Mouse (Mus musculus): ENCODE data around the gene Sephs1.
"Not testable (repeated sequence)": the region's sequence is repeated elsewhere in the genome, so short reads cannot be mapped to it uniquely, and the experiment has no call there.

The Sephs1 gene

DNA sequence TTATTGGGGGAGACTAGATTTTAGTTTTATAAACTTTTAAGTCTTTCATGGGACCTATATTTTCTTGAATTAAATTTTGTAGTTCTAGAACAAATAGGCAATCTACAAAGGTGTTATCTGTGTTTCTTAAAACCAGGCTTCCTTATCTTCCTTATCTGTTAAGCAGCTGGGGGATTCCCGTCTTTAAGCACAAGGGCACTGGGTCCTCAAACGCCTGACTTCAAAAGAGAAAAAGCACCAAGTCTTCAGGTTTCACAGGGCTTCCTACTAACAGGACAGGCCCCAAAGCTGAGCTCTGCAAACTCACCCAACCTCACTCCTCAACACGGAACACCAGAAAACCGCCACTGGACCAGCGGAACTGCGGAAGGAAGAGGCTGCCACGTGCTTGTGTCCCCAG is 26.6 kb downstream of the Sephs1 start:
- no peak for DNase-seq (ENCODE audit: low spot score in 2 of 2)

GRCm38 (mm10) chr2:4908771-4909315 is 27.5 kb downstream of the Sephs1 start:
- DNase-seq (ENCODE audit: low spot score in 2 of 2), result no peak

DNA sequence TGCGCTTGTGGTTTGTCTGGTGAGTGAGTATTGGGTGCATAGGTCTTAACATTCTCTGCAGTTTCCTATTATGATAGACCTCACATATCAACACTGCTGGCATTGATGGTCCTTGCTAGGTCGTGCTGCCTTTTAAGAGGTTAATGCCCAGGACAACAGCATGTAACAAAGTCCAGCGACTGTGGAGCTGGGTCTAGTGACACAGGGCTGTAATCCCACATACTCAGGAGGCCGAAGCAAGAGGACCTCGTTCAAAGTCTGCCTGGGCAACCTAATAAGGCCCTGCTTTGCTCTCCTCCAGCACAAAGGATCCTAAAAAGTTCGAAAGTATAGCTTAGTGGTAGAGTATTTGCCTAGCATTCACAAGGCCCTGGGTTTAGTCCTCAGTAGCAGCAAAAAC is 28.5 kb downstream of the Sephs1 start:
- no peak for DNase-seq (ENCODE audit: low spot score in 2 of 2)

GRCm38 (mm10) chr2:4910521-4910920 is 29.2 kb downstream of the Sephs1 start:
- DNase-seq (ENCODE audit: low spot score in 2 of 2), result no peak

- no peak for DNase-seq (ENCODE audit: low spot score in 2 of 2)
These were observed 32.6 kb downstream of the Sephs1 start for GRCm38 (mm10) chr2:4913949-4914348.

DNA sequence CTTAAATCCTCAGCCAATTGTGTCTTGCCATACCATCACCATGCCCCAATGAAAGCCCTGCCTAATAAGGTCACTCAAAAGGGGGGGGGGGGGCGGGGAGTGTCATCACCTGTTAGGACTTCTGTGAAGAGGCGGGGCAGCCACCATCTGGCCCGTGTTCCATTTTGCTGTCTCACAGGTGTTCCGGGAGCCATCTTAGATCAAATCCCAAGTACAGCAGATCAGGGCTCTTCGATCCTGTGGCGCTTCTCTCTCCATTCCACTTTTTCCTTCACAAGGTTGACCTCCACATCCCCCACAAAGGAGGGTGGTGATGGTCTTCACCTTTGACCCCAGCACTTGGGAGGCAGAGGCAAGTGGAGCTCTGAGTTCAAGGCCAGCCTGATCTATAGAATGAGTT is 34.7 kb downstream of the Sephs1 start:
- DNase-seq (ENCODE audit: low spot score in 2 of 2), result no peak

DNA sequence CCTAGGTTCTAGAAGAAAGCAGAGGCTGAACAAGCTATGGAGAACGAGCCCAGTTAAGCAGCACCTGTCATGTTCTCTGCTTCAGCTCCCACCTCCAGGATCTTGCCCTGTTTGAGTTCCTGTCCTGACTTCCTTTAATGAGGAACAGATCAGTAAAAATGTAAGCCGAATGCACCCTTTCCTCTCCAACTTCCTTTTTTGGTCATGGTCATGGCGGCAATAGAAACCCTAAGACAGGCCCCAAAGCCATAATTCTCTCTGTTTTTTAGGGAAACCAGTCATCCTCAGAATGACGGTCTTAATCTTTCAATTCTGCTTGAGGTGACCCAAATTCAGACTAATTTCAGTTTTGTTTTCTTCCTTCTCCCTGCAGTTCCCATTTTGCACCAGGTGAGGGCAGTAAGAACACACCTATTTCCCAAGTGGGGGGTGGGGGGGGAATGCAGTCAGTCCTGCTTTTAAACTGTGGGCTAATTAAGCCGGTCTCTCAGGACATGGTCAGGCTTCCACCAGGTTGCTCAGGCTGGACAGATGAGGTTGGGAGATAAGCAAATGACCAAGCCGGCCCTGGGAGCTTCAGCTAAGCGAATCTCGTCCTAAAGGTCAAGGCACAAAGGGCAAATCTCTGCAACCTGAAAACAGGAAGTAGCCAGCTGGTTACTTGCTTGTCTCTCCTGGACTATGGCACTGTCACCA is 36.1 kb downstream of the Sephs1 start:
- DNase-seq (ENCODE audit: low spot score in 2 of 2), result peak; percentile 26 to 35

GRCm38 (mm10) chr2:4918860-4919739 is 37.7 kb downstream of the Sephs1 start, which contains the start of gene Phyh:
Phyh (plus strand) TSS chr2:4919019.
- DNase-seq (ENCODE audit: low spot score in 2 of 2), result peak; percentile 72 to 74

- no peak for DNase-seq (ENCODE audit: low spot score in 2 of 2)
These were observed 39.7 kb downstream of the Sephs1 start for GRCm38 (mm10) chr2:4921019-4921418.

- no peak for DNase-seq (ENCODE audit: low spot score in 2 of 2)
These were observed 41.3 kb downstream of the Sephs1 start for GRCm38 (mm10) chr2:4922476-4923164.

GRCm38 (mm10) chr2:4927391-4927790 is 46.0 kb downstream of the Sephs1 start:
- no peak for DNase-seq (ENCODE audit: low spot score in 2 of 2)

GRCm38 (mm10) chr2:4929230-4929629 is 47.9 kb downstream of the Sephs1 start:
- DNase-seq (ENCODE audit: low spot score in 2 of 2), result no peak

- no peak for DNase-seq (ENCODE audit: low spot score in 2 of 2)
These were observed 53.2 kb downstream of the Sephs1 start for GRCm38 (mm10) chr2:4934516-4934915.

- no peak for DNase-seq (ENCODE audit: low spot score in 2 of 2)
These were observed 56.6 kb downstream of the Sephs1 start for GRCm38 (mm10) chr2:4937931-4938330.

DNA sequence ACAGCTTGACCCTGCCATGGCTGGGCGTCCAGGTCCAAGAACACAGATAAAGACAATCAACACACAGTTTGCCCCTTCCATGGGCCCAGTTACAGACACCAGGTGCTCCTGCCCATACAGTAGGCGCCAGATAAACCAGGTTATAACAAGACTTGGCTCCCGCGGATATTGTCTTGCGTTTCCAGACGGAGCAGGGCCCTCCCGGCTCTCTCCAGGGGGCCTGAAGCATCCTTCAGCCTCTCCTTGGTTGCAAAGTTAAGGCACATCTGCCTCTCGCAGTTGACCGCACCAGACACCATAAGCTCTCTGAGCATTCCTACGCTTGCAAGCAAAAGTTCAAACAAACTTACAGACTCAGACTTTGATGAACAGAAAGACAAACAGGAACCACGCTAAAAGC is 59.5 kb downstream of the Sephs1 start:
- no peak for DNase-seq (ENCODE audit: low spot score in 2 of 2)

- not testable (repeated sequence) for DNase-seq (ENCODE audit: low spot score in 2 of 2)
These were observed 68.3 kb downstream of the Sephs1 start for GRCm38 (mm10) chr2:4949691-4950090.

GRCm38 (mm10) chr2:4950986-4951385 is 69.6 kb downstream of the Sephs1 start:
- no peak for DNase-seq (ENCODE audit: low spot score in 2 of 2)

DNA sequence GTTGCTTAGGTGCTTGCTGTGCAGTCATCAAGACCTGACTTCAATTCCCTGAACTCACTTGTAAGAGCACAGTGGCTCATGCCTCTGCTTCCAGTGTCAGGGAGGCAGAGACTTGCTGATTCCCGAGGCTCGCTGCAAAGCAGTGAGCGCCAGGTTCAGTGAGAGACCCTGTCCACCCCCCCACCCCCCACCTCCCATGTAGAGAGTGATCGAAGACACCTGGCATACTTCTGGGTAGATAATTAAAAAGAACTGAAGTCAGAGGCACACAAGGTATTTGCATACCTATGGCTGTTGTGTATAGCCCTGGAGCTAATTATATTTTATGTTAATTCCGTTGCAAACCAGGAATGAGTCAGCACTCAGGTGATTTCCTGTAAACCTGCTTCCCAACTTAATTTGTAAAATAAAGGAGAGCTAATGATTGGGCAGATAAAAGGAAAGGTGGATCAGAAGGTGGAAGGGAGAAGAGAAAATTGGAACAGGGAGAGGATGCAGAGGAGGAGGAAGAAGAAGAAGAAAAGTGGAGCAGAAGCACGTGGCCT is 72.9 kb downstream of the Sephs1 start:
- no peak for DNase-seq (ENCODE audit: low spot score in 2 of 2)

DNA sequence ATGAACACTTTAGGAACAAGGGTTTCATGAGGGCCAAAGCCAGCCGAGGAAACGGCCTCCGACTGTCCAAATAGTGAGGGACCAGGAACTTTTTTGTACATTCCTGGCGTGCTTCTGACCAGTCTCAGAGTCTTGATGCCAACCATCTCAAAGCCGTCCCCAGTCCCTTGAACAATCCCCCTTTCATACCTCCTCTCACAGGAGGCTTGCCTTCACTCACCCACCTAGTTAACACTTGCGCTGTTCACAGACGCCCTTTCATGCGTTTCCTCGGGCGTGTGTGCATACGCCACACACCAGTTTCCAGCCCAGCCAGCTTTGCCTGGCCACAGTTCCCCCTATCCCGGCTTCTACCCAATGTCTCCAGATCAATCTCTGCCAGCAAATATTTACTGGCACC is 76.7 kb downstream of the Sephs1 start:
- DNase-seq (ENCODE audit: low spot score in 2 of 2), result no peak

All from frontal cortex, postnatal 14 days (tissue).